ENCODE assay signal across 23 mouse cellular contexts in genomic region chr3:84065825-84066224, GRCm38 (mm10). TPM values are rescaled to one million over a fixed set of nuclear protein-coding genes. Genes with fewer than 3 reads are reported as not detected.
DNase-seq lines count a peak whose midpoint lies in the region; ATAC-seq and TF ChIP-seq lines count a peak whose summit lies in the region.
"Had no signal": no experiment of that assay in that cellular context is flagged by ENCODE, and none has a peak within 500 bp of the region (broad histone marks: within the 10 kb centered on the region; RNA-seq: fewer than 3 reads in every experiment).

No protein-coding gene starts in this region.

- peak; percentile 43 to 51 for DNase-seq in B cell, adult 2 months
- DNase-seq in naive thymus-derived CD4-positive, alpha-beta T cell, adult 2 months (ENCODE audit: low read depth): peak; percentile 80
- DNase-seq in thymus, postnatal 14 days: peak; percentile 63
- DNase-seq in heart, postnatal 10 days: no peak
- DNase-seq in adrenal gland, adult 8-10 months: no peak
- DNase-seq: adrenal gland, adult 2 months; cerebellum, adult 9-10 months; gastrocnemius, postnatal 14 days; heart, adult 2 months; kidney, adult 8-10 months; kidney, postnatal 36 days; liver, embryonic 13.5 days; lung, embryonic 14.5 days had no signal

- no peak overlapping the region for H3K9ac ChIP-seq in intestine, postnatal 0 days (ENCODE audit: low read depth, low read length)
- H3K9ac ChIP-seq: embryonic facial prominence, embryonic 12.5 days; forebrain, embryonic 15.5 days; heart, embryonic 15.5 days; limb, embryonic 13.5 days; liver, embryonic 13.5 days; lung, embryonic 14.5 days; midbrain, embryonic 12.5 days had no signal

- TF ChIP-seq CTCF in intestine, postnatal 0 days (IDR thresholded peaks at IDR 0.05; ENCODE audit: low read depth): no peak

- no peaks in the 10 kb centered on the region for H3K4me1 ChIP-seq in intestine, postnatal 0 days (replicated peaks; ENCODE audit: control insufficient read depth, insufficient read depth, low read length)
- H3K4me1 ChIP-seq: forebrain, embryonic 15.5 days had no signal

- no peak overlapping the region for H3K27ac ChIP-seq in intestine, postnatal 0 days (ENCODE audit: low read depth, low read length)
- H3K27ac ChIP-seq: embryonic facial prominence, embryonic 12.5 days; forebrain, embryonic 15.5 days; heart, adult 2 months; heart, embryonic 15.5 days; limb, embryonic 13.5 days; liver, embryonic 13.5 days; macrophage; midbrain, embryonic 12.5 days; stomach, postnatal 0 days had no signal

- intact Hi-C loops in heart, postnatal 10 days (cut with DNase I): no loop called here

- H3K9me3 ChIP-seq in intestine, postnatal 0 days (ENCODE audit: control insufficient read depth): no peaks in the 10 kb centered on the region
- H3K9me3 ChIP-seq: embryonic facial prominence, embryonic 12.5 days; forebrain, embryonic 15.5 days; heart, embryonic 15.5 days; limb, embryonic 13.5 days; liver, embryonic 13.5 days; midbrain, embryonic 12.5 days had no signal

- H3K36me3 ChIP-seq in intestine, postnatal 0 days (ENCODE audit: control insufficient read depth, insufficient read depth): no peaks in the 10 kb centered on the region
- H3K36me3 ChIP-seq: embryonic facial prominence, embryonic 12.5 days; forebrain, embryonic 15.5 days; heart, embryonic 15.5 days; limb, embryonic 13.5 days; liver, embryonic 13.5 days; midbrain, embryonic 12.5 days had no signal

- WGBS in intestine, postnatal 0 days: 70% methylated on average over 4 of the region's 4 CpGs

- no peaks in the 10 kb centered on the region for H3K27me3 ChIP-seq in intestine, postnatal 0 days (replicated peaks; ENCODE audit: control insufficient read depth, insufficient read depth, low read length)
- H3K27me3 ChIP-seq: embryonic facial prominence, embryonic 12.5 days; forebrain, embryonic 15.5 days; heart, embryonic 15.5 days; limb, embryonic 13.5 days; liver, embryonic 13.5 days; midbrain, embryonic 12.5 days had no signal

- no peak overlapping the region for H3K4me3 ChIP-seq in intestine, postnatal 0 days (ENCODE audit: low read depth, low read length)
- H3K4me3 ChIP-seq: embryonic facial prominence, embryonic 12.5 days; erythroblast, embryonic 14.5 days; forebrain, embryonic 15.5 days; heart, adult 2 months; heart, embryonic 15.5 days; limb, embryonic 13.5 days; liver, embryonic 13.5 days; midbrain, embryonic 12.5 days had no signal

- H3K4me2 ChIP-seq in intestine, postnatal 0 days (replicated peaks; ENCODE audit: low read depth): no peak overlapping the region
- H3K4me2 ChIP-seq: embryonic facial prominence, embryonic 12.5 days; forebrain, embryonic 15.5 days; heart, embryonic 15.5 days; limb, embryonic 13.5 days; liver, embryonic 13.5 days; lung, embryonic 14.5 days; midbrain, embryonic 12.5 days had no signal

- ATAC-seq in CD4-positive, CD25-positive, alpha-beta regulatory T cell, adult 4 months: peak; percentile 70
- ATAC-seq in intestine, postnatal 0 days: no peak
- ATAC-seq: forebrain, embryonic 15.5 days had no signal

RNA-seq across cellular contexts. Expression of gene Tmem131l, which starts 25.9 kb away (rescaled TPM):
- polyA plus RNA-seq in CD4-positive, CD25-positive, alpha-beta regulatory T cell, adult 4 months (2017; shearing (Covaris generic)): 10 to 100 TPM; 41.2 to 45.2 TPM
- 7.5 and 9.6 TPM in 2 replicates for polyA plus RNA-seq in intestine, postnatal 0 days (2015; fragmentation: Nextera tagmentation; extraction: Ambion mirVana)
- 10 to 100 TPM; 31.4 to 32.6 TPM for total RNA-seq in heart, postnatal 10 days (2021)
- total RNA-seq in adrenal gland, adult 8-10 months (2022): 10 to 100 TPM; 37.3 to 56.8 (median 50.1) TPM

Comparison
In these comparisons a context has a peak if more than half of its experiments do, and no peak if none do; other contexts are left out.
1. DNase-seq: peak in B cell, adult 2 months (2 of 2), naive thymus-derived CD4-positive, alpha-beta T cell, adult 2 months (single experiment) and thymus, postnatal 14 days (single experiment); none in heart, postnatal 10 days (0 of 2) and adrenal gland, adult 8-10 months (single experiment).